Mouse (Mus musculus): Measurements from ENCODE around the gene Olfr1378. TPM values are rescaled to one million over a fixed set of nuclear protein-coding genes. Genes with fewer than 3 reads are reported as not detected.

Gene Olfr1378
- not detected for polyA plus RNA-seq (2017; shearing (Covaris generic))

DNA sequence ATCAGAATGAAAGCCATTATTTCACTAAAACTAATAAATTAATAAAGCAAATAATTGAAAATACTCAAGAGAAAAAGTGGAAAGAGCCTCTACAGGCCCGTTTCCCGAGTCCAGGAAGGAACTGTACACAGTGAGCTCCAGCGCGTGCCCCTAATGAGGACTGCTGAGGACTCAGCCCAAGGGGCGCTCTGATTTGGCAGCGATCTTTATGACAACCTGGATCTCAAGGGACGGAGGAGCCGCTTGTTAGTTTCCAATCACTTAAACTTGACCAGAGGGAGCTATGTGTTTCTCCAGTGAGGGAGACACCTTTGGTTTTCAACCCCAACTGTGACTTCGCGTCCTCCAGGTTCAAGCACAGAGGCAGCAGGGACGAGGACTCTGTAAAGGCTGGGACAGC, at the start of gene Olfr1378:
TSS of gene Olfr1378 (plus strand) at position 301 of the 400 bp plus-strand sequence.

DNA sequence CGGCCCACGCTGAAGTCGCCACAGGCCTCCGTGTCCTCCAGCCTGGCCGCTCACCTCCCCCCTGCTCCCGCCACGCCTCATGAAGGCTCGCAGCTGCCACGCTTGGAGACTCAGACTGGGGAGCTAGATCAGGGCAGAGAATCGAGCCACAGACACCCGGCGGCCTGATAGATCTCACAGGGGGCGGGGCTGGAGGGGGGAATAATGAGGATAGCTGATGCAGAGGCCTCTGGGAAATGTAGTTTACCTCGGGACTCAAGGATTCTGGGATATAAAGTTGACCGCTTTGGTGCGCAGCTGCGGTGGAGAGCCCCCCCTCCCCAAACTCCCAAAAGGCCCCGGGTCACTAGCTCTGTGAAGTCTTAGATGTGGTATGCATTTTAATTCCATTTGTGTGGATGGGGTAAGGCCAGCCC, 34.9 kb upstream of the Olfr1378 start, which contains the start of gene Zfp354b:
TSS of gene Zfp354b (minus strand) at position 183 of the 416 bp plus-strand sequence.

GRCm38 (mm10) chr11:50943506-50943905, 22.8 kb upstream of the Olfr1378 start, which contains the start of gene 4933414I15Rik:
TSS of gene 4933414I15Rik (minus strand) at chr11:50943765.

GRCm38 (mm10) chr11:50953665-50954064, 12.7 kb upstream of the Olfr1378 start, which contains the start of gene Prop1:
TSS of gene Prop1 (minus strand) at chr11:50953765.

GRCm38 (mm10) chr11:50981667-50982066, 15.3 kb downstream of the Olfr1378 start, which contains the start of gene Olfr1377:
TSS of gene Olfr1377 (plus strand) at chr11:50981967.

DNA sequence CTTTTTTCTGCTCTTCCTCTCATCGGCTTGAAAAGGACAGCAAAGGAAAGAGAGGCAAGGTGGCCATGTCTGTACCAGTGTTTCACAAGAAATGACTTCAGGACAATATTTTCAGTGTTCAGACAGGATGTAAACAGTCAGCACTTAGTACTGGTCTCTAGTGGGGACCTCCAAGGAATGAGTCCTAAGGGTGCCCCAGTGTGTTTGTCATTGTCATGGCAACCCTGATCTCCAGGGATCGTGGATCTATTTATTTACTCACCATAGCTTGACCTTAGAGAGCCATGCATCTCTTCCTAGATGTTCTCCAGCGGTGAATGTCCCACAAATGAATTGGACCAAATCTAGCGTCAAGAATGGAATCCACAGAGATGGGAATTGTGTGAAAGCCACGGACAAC, 37.0 kb downstream of the Olfr1378 start, which contains the start of gene Olfr51:
TSS of gene Olfr51 (plus strand) at position 301 of the 400 bp plus-strand sequence.

GRCm38 (mm10) chr11:51013936-51014335, 47.6 kb downstream of the Olfr1378 start, which contains the start of gene Olfr54:
TSS of gene Olfr54 (plus strand) at chr11:51014236.

Other genes starting within 250 kb of the Olfr1378 start
- gene Zfp354c, start 138.8 kb upstream of the Olfr1378 start, polyA plus RNA-seq (2017; shearing (Covaris generic)) = 4.1 TPM
- not detected for gene Zfp879, start 125.0 kb upstream of the Olfr1378 start, polyA plus RNA-seq (2017; shearing (Covaris generic))
- gene Grm6, start 115.8 kb upstream of the Olfr1378 start, polyA plus RNA-seq (2017; shearing (Covaris generic)) = 0.29 TPM
- not detected for gene Zfp454, start 78.9 kb upstream of the Olfr1378 start, polyA plus RNA-seq (2017; shearing (Covaris generic))
- gene Zfp2, start 50.4 kb upstream of the Olfr1378 start, polyA plus RNA-seq (2017; shearing (Covaris generic)) = not detected
- not detected for gene Zfp354b, start 34.9 kb upstream of the Olfr1378 start, polyA plus RNA-seq (2017; shearing (Covaris generic))
- not detected for gene 4933414I15Rik, start 22.8 kb upstream of the Olfr1378 start, polyA plus RNA-seq (2017; shearing (Covaris generic))
- gene Prop1, start 12.8 kb upstream of the Olfr1378 start, polyA plus RNA-seq (2017; shearing (Covaris generic)) = not detected
- gene Olfr1377, start 15.4 kb downstream of the Olfr1378 start, polyA plus RNA-seq (2017; shearing (Covaris generic)) = not detected
- 0.76 TPM for gene Olfr51, start 37.1 kb downstream of the Olfr1378 start, polyA plus RNA-seq (2017; shearing (Covaris generic))
- gene Olfr54, start 47.7 kb downstream of the Olfr1378 start, polyA plus RNA-seq (2017; shearing (Covaris generic)) = 0.34 TPM
- gene Olfr1375, start 81.6 kb downstream of the Olfr1378 start, polyA plus RNA-seq (2017; shearing (Covaris generic)) = not detected
- gene Zfp354a, start 92.7 kb downstream of the Olfr1378 start, polyA plus RNA-seq (2017; shearing (Covaris generic)) = 0.10 TPM